Mouse (Mus musculus) 3134 (cell line): ENCODE measurements at regions not wholly inside any gene's neighbourhood (a gene's known extent, or its start where the extent isn't known, plus 50 kb on each side); places are given as distances from the start of the nearest gene placed in this dataset.

Source experiments
- DNase-seq: peaks from one replicate; pipeline ENCODE4 v3.0.0-alpha.2; 2011; ENCODE audit warnings: low spot score; ENCODE audit not compliant: insufficient read length; ENCODE audit errors: extremely low read depth

- DNase-seq = no peak
These were observed 51.5 kb upstream of the Stmnd1 start for GRCm38 (mm10) chr13:46222031-46222430.

GRCm38 (mm10) chr13:46218101-46218701 lies 55.3 kb upstream of the Stmnd1 start:
- no peak for DNase-seq

- no peak for DNase-seq
These were observed 56.3 kb upstream of the Stmnd1 start for GRCm38 (mm10) chr13:46216954-46217838.

- no peak for DNase-seq
These were observed 70.0 kb upstream of the Stmnd1 start for GRCm38 (mm10) chr13:46203551-46203950.

- DNase-seq = no peak
These were observed 70.9 kb upstream of the Stmnd1 start for GRCm38 (mm10) chr13:46202586-46202985.

GRCm38 (mm10) chr13:46201029-46201599 lies 72.4 kb upstream of the Stmnd1 start:
- DNase-seq = no peak

GRCm38 (mm10) chr13:46193131-46193530 lies 80.4 kb upstream of the Stmnd1 start:
- no peak for DNase-seq

GRCm38 (mm10) chr13:46189726-46190125 lies 83.8 kb upstream of the Stmnd1 start:
- DNase-seq = no peak

GRCm38 (mm10) chr13:46182851-46183250 lies 90.7 kb upstream of the Stmnd1 start:
- no peak for DNase-seq

- DNase-seq = no peak
These were observed 92.9 kb upstream of the Stmnd1 start for GRCm38 (mm10) chr13:46180606-46181133.

- no peak for DNase-seq
These were observed 93.6 kb upstream of the Stmnd1 start for GRCm38 (mm10) chr13:46179916-46180315.

- no peak for DNase-seq
These were observed 100.4 kb upstream of the Stmnd1 start for GRCm38 (mm10) chr13:46173103-46173502.

- DNase-seq = peak; percentile 35
These were observed 111.5 kb upstream of the Stmnd1 start for GRCm38 (mm10) chr13:46162025-46162374.

GRCm38 (mm10) chr13:46161261-46162024 lies 112.1 kb upstream of the Stmnd1 start:
- peak; percentile 30 for DNase-seq

GRCm38 (mm10) chr13:46159354-46159753 lies 114.2 kb upstream of the Stmnd1 start:
- DNase-seq = no peak

GRCm38 (mm10) chr13:46153282-46154260 lies 120.0 kb upstream of the Stmnd1 start:
- no peak for DNase-seq

GRCm38 (mm10) chr13:46140006-46140405 lies 133.5 kb upstream of the Stmnd1 start:
- DNase-seq = no peak

GRCm38 (mm10) chr13:46139251-46139650 lies 134.3 kb upstream of the Stmnd1 start:
- DNase-seq = no peak

GRCm38 (mm10) chr13:46135411-46135810 lies 138.1 kb upstream of the Stmnd1 start:
- no peak for DNase-seq
